Mouse (Mus musculus) embryonic facial prominence, embryonic 14.5 days (tissue): ENCODE results near the gene Oscar. TPM values are rescaled to one million over a fixed set of nuclear protein-coding genes. Genes with fewer than 3 reads are reported as not detected.
"Not testable (repeated sequence)": the region's sequence is repeated elsewhere in the genome, so short reads cannot be mapped to it uniquely, and the experiment has no call there.

ENCODE experiments used
- ATAC-seq: fragments of 200-750 bp; cut with Nextera tagmentation; 2 replicates; pipeline ENCODE4 v1.8.0; 2017; ENCODE audit warnings: low read depth, moderate number of reproducible peaks, moderate TSS enrichment
- DNase-seq: peaks from one replicate; pipeline ENCODE4 v3.0.0-alpha.2; 2015; ENCODE audit warnings: low spot score
- H3K27ac ChIP-seq: fragments of 300-500 bp; sonication (generic); replicated peaks from 2 replicates; pipeline ENCODE4 v1.5.1; 2014; ENCODE audit warnings: low read depth, mild to moderate bottlenecking, low read length, moderate library complexity
- H3K27me3 ChIP-seq: fragments of 300-500 bp; sonication (generic); replicated peaks from 2 replicates; pipeline ENCODE4 v1.6.1; 2014; ENCODE audit warnings: low read length; ENCODE audit not compliant: control insufficient read depth, insufficient read depth
- H3K36me3 ChIP-seq: fragments of 300-500 bp; sonication (generic); 2 replicates; pipeline ENCODE4 v1.6.1; 2014; ENCODE audit warnings: low read length, mixed read lengths; ENCODE audit not compliant: control insufficient read depth, insufficient read depth
- H3K4me1 ChIP-seq: fragments of 300-500 bp; sonication (generic); 2 replicates; pipeline ENCODE4 v1.6.1; 2014; ENCODE audit warnings: antibody characterized with exemption, low read length; ENCODE audit not compliant: control insufficient read depth, insufficient read depth
- H3K4me2 ChIP-seq: fragments of 300-500 bp; sonication (generic); 2 replicates; pipeline ENCODE4 v1.6.1; 2014; ENCODE audit warnings: low read depth, mild to moderate bottlenecking, low read length, moderate library complexity, mixed read lengths
- H3K4me3 ChIP-seq: fragments of 300-500 bp; sonication (generic); 2 replicates; pipeline ENCODE4 v1.5.1; 2014; ENCODE audit warnings: low read depth, mild to moderate bottlenecking, low read length
- H3K9ac ChIP-seq: fragments of 300-500 bp; sonication (generic); 2 replicates; pipeline ENCODE4 v1.6.1; 2014; ENCODE audit warnings: low read depth, mild to moderate bottlenecking, low read length, moderate library complexity, mixed read lengths
- H3K9me3 ChIP-seq: fragments of 300-500 bp; sonication (generic); 2 replicates; pipeline ENCODE4 v1.6.1; 2016; ENCODE audit warnings: low read length; ENCODE audit not compliant: control insufficient read depth
- WGBS: fragments of 180-500 bp; shearing (Covaris S2); extraction: QIAGEN DNeasy Blood & Tissue Kit; methylation state at CpG from one replicate; pipeline ENCODE4 v1.1.7; 2014; 5-methylcytosine and 5-hydroxymethylcytosine counted together
- polyA plus RNA-seq: library from polyadenylated mRNA; unstranded; fragments of >200 nt; fragmentation: Nextera tagmentation; extraction: Ambion mirVana; gene quantifications from 2 replicates; pipeline ENCODE4 v1.2.1, GENCODE M21; 2014

Oscar gene
- polyA plus RNA-seq, 1 experiment from 2014 or later, result 0.49 TPM

DNA sequence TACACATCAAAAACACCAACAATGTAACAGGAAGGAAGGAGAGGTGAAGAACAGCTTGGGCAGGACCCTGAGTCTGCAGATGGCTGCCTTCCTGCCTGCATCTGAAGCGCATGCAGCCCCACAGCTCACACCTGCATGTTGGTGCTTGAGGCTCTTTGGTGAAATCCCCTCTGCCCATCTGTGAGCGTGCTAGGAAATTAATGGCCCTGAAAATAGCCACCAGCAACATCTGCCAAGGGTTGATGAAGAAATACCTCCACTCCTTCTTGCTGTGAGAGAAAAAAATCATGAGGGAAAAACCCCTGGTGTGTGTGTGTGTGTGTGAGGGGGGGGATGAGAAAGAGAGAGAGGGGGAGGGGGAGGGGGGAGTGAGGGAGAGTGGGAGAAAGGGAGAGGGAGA lies 35.9 kb downstream of the Oscar start:
- H3K27me3 ChIP-seq, result no peaks in the 10 kb centered on the region
- no peak overlapping the region for H3K9ac ChIP-seq
- ATAC-seq, result no peak
- H3K4me2 ChIP-seq, result no peak overlapping the region
- no peak overlapping the region for H3K27ac ChIP-seq
- no peak for DNase-seq
- H3K4me3 ChIP-seq, result no peak overlapping the region
- H3K9me3 ChIP-seq, result no peaks in the 10 kb centered on the region
- H3K36me3 ChIP-seq, result no peaks in the 10 kb centered on the region
- WGBS, result 56% methylated on average over 2 of the region's 2 CpGs
- H3K4me1 ChIP-seq, result no peaks in the 10 kb centered on the region

DNA sequence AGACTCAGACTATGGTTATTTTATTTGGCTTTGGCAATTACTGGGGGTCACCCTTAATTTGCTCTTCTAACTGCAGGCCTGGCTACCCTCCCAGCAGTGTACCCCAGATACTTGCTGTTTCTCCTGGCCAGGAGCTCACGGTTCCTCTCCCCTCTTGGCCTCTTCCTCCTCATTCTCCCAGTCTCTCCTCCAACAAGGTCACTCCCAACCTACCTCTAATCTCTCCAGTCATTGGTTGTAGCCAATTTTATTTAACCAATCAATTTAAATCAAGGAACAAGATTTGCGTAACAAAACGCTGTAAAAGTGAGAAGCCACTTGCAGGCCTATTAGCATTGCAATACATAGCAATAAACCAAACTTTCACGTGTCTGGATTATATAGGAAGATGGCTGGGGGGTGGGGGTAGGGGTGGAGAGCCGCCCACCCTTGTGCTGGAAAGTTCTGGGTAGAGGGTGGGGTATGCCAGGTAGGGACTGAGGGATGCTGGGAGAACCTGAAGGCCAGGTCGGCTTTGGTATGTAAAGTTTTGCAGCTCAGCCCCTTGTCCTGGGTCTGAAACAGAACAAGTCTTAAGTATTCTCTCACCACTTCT lies 36.9 kb downstream of the Oscar start:
- 70% methylated on average over 6 of the region's 6 CpGs for WGBS
- Histone ChIP-seq H3K9ac (no peak overlapping the region), H3K4me2 (no peak overlapping the region), H3K27me3 (no peaks in the 10 kb centered on the region), H3K9me3 (no peaks in the 10 kb centered on the region), H3K36me3 (no peaks in the 10 kb centered on the region), H3K4me3 (no peak overlapping the region), H3K4me1 (no peaks in the 10 kb centered on the region), H3K27ac (no peak overlapping the region)
- no peak for ATAC-seq
- DNase-seq, result no peak

DNA sequence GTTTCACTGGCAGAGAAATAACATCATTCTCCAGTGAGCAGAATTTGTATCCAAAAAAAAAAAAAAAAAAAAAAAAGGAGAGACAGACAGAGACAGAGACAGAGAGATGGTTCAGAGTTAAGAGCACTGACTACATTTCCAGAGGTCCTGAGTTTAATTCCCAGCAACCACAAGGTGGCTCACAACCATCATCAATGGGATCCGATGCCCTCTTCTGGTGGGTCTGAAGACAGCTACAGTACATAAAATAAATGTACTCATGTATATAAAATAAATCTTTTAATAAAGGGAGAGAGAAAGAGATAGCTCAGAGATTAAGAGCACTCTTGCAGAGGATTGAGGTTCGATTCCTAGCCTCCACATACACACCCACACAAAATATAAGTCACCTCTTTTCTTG lies 37.8 kb downstream of the Oscar start:
- 87% methylated on average over 2 of the region's 2 CpGs for WGBS
- no peak overlapping the region for H3K9ac ChIP-seq
- ATAC-seq (no peak), DNase-seq (no peak)
- H3K4me1 ChIP-seq, result no peaks in the 10 kb centered on the region
- H3K4me3 ChIP-seq, result no peak overlapping the region
- H3K4me2 ChIP-seq, result no peak overlapping the region
- no peak overlapping the region for H3K27ac ChIP-seq
- no peaks in the 10 kb centered on the region for H3K9me3 ChIP-seq
- no peaks in the 10 kb centered on the region for H3K27me3 ChIP-seq
- H3K36me3 ChIP-seq, result no peaks in the 10 kb centered on the region

DNA sequence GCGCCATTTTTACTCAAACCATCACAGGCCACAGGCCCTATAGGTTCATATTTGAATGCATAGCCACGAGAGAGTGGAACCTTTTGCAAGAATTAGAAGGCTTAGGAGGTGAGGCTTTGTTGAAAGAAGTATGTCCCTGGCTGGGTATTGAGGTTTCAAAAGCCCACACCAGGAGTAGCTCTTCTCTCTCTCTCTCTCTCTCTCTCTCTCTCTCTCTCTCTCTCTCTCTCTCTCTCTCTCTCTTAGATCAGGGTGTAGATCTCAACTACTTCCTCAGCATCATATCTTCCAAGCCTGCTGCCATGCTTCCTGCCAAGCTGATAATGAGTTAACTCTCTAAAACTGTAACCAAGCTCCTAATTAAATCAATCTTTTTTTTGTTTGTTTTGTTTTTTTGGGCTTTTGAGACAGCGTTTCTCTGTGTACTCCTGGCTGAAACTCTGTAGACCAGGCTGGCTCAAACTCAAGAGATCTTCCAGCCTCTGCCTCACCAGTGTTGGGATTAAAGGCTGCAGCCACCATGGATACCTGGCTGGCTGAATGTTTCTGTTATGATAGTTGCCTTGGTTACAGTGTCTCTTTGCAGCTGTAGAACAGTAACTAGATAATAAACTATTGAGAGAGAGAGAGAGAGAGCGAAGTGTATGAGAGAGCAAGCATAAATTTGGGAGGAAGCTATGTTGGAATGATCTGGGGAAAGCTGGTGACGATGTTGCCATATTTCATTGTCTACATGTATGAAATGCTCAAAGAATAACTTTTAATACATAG lies 39.4 kb downstream of the Oscar start:
- H3K36me3 ChIP-seq, result no peaks in the 10 kb centered on the region
- 79% methylated on average over 5 of the region's 5 CpGs for WGBS
- no peak overlapping the region for H3K27ac ChIP-seq
- H3K4me3 ChIP-seq, result no peak overlapping the region
- no peaks in the 10 kb centered on the region for H3K27me3 ChIP-seq
- no peak for ATAC-seq
- no peak for DNase-seq
- H3K9me3 ChIP-seq, result no peaks in the 10 kb centered on the region
- H3K4me1 ChIP-seq, result no peaks in the 10 kb centered on the region
- no peak overlapping the region for H3K9ac ChIP-seq
- H3K4me2 ChIP-seq, result no peak overlapping the region

DNA sequence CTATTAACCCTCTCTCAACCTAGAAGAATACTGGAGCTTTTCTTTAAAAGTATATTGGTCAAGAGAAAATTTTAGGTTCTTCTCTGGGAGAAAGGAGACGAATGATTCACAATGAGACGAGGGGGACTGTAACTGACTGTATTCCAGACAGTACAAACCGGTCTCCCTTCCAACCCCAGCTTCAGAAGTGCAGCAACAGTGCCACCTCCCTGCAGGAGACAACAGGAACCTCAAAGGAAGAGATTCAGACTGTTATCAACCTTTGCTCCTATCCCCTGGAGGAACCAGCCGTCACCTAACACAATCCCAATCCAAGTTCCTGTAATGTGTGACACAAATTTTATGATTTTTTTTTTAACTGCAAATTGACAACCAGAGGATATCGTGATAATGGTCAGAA lies 41.7 kb downstream of the Oscar start:
- no peaks in the 10 kb centered on the region for H3K27me3 ChIP-seq
- H3K9ac ChIP-seq, result no peak overlapping the region
- H3K4me1 ChIP-seq, result no peaks in the 10 kb centered on the region
- no peaks in the 10 kb centered on the region for H3K9me3 ChIP-seq
- H3K4me3 ChIP-seq, result no peak overlapping the region
- H3K4me2 ChIP-seq, result no peak overlapping the region
- H3K36me3 ChIP-seq, result no peaks in the 10 kb centered on the region
- no peak overlapping the region for H3K27ac ChIP-seq
- WGBS, result 51% methylated on average over 5 of the region's 5 CpGs
- DNase-seq, result no peak
- no peak for ATAC-seq

DNA sequence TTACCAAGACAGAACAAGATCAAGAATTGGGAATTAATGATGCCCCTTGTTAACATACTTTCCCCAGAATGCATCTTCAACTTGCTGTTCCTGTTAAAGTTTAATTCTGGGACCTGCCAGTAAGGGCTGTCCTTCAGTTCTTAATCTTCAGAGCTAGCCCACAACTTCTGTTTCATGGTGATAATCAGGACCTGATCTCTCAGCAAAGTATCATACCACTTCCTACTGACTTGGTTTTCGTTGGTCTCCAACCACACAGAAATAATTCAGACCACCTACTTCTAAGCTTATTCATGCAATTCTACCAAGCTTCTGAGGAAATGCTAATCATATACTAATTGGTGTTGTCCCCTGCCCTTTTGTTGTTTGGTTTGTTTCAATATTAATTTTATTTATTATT lies 44.1 kb downstream of the Oscar start:
- H3K4me2 ChIP-seq, result no peak overlapping the region

DNA sequence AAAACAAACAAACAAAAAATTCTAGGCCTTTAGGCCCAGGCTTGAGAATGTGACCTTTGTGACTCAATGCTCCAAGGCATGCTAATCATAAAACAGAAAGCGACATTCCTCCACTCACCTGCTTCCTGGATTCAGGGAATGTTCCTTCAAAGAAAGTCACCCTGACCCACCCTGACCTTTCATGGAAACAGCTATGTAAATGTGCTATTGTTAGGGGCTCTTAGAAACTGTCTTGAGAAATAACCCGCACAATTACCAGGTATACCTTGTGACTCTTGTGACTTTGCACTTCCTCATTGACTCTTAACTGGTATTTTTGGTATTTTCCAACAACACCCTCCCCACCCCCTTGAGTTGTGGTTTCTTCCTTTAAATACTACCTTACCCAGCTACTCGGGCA lies 45.4 kb downstream of the Oscar start:
- not testable (repeated sequence) for H3K36me3 ChIP-seq, H3K9ac ChIP-seq, H3K4me2 ChIP-seq, H3K27ac ChIP-seq, H3K9me3 ChIP-seq, H3K4me1 ChIP-seq, H3K4me3 ChIP-seq, DNase-seq, H3K27me3 ChIP-seq, ATAC-seq
- 83% methylated on average over 3 of the region's 3 CpGs for WGBS

More for the DNA sequence above, 44.1 kb downstream of the Oscar start:
- Histone ChIP-seq H3K9me3 (no peaks in the 10 kb centered on the region), H3K27me3 (no peaks in the 10 kb centered on the region), H3K9ac (no peak overlapping the region), H3K4me3 (no peak overlapping the region), H3K36me3 (no peaks in the 10 kb centered on the region), H3K27ac (no peak overlapping the region), H3K4me1 (no peaks in the 10 kb centered on the region)
- 78% methylated on average over 1 of the region's 1 CpGs for WGBS
- DNase-seq (no peak), ATAC-seq (no peak)

DNA sequence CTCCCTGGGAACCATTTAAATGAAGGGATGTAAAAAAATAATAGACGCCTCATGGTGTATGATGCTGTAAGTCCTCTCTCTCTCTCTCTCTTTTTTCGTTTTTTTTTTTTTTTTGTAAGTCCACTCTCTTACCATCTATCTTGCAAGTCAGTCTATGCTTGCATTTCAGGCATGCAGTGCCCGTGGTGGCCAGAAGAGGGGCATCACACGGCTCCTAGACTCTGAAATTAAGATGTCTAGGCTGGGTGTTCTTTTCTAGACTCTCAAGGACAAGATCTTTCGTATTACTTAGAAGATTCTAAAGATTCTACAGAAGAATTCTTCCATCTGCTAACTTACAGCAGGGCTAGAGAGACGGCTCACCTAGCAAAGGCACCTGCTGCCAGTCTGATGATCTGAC lies 46.2 kb downstream of the Oscar start:
- DNase-seq (no peak), ATAC-seq (no peak)
- WGBS, result 64% methylated on average over 6 of the region's 6 CpGs
- H3K9ac ChIP-seq, result no peak overlapping the region
- H3K4me2 ChIP-seq, result no peak overlapping the region
- H3K27ac ChIP-seq, result no peak overlapping the region
- H3K36me3 ChIP-seq, result no peaks in the 10 kb centered on the region
- no peaks in the 10 kb centered on the region for H3K4me1 ChIP-seq
- H3K4me3 ChIP-seq, result no peak overlapping the region
- no peaks in the 10 kb centered on the region for H3K27me3 ChIP-seq
- H3K9me3 ChIP-seq, result no peaks in the 10 kb centered on the region

DNA sequence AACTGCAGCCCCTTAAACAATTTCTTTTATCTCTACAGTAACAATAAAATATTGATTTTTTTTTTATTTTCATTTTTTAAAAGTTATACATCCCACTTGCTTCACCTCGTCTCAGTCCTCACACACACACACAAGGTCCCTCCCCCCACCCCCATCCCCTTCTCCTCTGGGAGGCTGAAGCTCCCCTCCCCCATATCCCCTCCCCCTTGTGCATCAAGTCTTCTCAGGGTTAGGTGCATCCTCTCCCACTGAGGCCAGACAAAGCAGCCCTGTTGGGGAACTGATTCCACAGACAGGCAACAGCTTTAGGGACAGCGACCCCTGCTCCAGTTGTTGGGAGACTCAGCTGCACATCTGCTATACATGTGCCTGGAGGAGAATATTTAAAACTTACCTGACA lies 48.6 kb downstream of the Oscar start:
- H3K4me3 ChIP-seq, result no peak overlapping the region
- DNase-seq, result no peak
- WGBS, result 8% methylated on average over 2 of the region's 2 CpGs
- no peak overlapping the region for H3K4me2 ChIP-seq
- no peak for ATAC-seq
- H3K27me3 ChIP-seq, result no peaks in the 10 kb centered on the region
- no peaks in the 10 kb centered on the region for H3K9me3 ChIP-seq
- no peak overlapping the region for H3K9ac ChIP-seq
- no peaks in the 10 kb centered on the region for H3K4me1 ChIP-seq
- no peak overlapping the region for H3K27ac ChIP-seq
- H3K36me3 ChIP-seq, result no peaks in the 10 kb centered on the region
